ENCODE assay signal across 8 mouse cellular contexts in genomic region chr2:152415287-152415686, GRCm38 (mm10). TPM values are rescaled to one million over a fixed set of nuclear protein-coding genes. Genes with fewer than 3 reads are reported as not detected.
DNase-seq lines count a peak whose midpoint lies in the region; ATAC-seq and TF ChIP-seq lines count a peak whose summit lies in the region.

TSS of gene 6820408C15Rik (plus strand) at chr2:152415587.

- ATAC-seq in liver, embryonic 11.5 days (replicated peaks; ENCODE audit: low FRiP score), result 0 out of 2 replicates have a peak, but pooled peaks have one; percentile 0
- ATAC-seq in megakaryocyte progenitor cell, adult 5-6 weeks (replicated peaks; ENCODE audit: poor library complexity), result no peak

- peak within 1 kb of the TSS; percentile 92 for H3K4me2 ChIP-seq in liver, embryonic 11.5 days

- H3K9me3 ChIP-seq in liver, embryonic 11.5 days (ENCODE audit: control insufficient read depth, low read length), result peaks cover 6% of the 10 kb centered on the region; the same call in 1 of the 2 replicates

- H3K27ac ChIP-seq in heart, adult 2 months, result peak within 1 kb of the TSS; percentile 90
- peak within 1 kb of the TSS; percentile 75 for H3K27ac ChIP-seq in testis, adult 2 months (ENCODE audit: control insufficient read depth, insufficient read depth, low read depth, low read length)
- H3K27ac ChIP-seq in liver, embryonic 11.5 days (ENCODE audit: low read depth, low read length), result peak within 1 kb of the TSS; percentile 96

- 30% methylated on average over 4 of the region's 4 CpGs for WGBS in heart, adult 2 months
- WGBS in liver, embryonic 11.5 days, result 28% methylated on average over 4 of the region's 4 CpGs

- H3K27me3 ChIP-seq in heart, adult 2 months (ENCODE audit: control insufficient read depth, insufficient read depth, low read length), result no peaks in the 10 kb centered on the region
- no peaks in the 10 kb centered on the region for H3K27me3 ChIP-seq in testis, adult 2 months (ENCODE audit: control insufficient read depth, insufficient read depth, low read length)
- H3K27me3 ChIP-seq in liver, embryonic 11.5 days (replicated peaks; ENCODE audit: control insufficient read depth, insufficient read depth, low read length), result no peaks in the 10 kb centered on the region

- no peaks in the 10 kb centered on the region for H3K79me2 ChIP-seq in heart, adult 2 months (replicated peaks; ENCODE audit: control insufficient read depth, insufficient read depth, low read length)

- peak within 1 kb of the TSS; percentile 61 for H3K4me3 ChIP-seq in heart, adult 2 months
- H3K4me3 ChIP-seq in testis, adult 2 months (ENCODE audit: control insufficient read depth, low read depth, low read length), result peak within 1 kb of the TSS; percentile 78
- H3K4me3 ChIP-seq in liver, embryonic 11.5 days (ENCODE audit: low read depth, low read length), result peak within 1 kb of the TSS; percentile 86

- intact Hi-C loops in heart, adult 2 months (cut with DNase I), result loop anchor here (2.0 kb wide), 2 partner anchors 18 to 22 kb away; no protein-coding TSS in a partner anchor

- TF ChIP-seq POLR2A in heart, adult 2 months (IDR thresholded peaks at IDR 0.05; ENCODE audit: insufficient read depth, low read depth, low read length), result no peak
- TF ChIP-seq POLR2A in testis, adult 2 months (IDR thresholded peaks at IDR 0.05; ENCODE audit: control insufficient read depth, low read depth, low read length), result no peak

- DNase-seq in heart, adult 2 months, result no peak
- no peak for DNase-seq in heart, adult 9 months (ENCODE audit: low spot score in 2 of 2)
- DNase-seq in testis, postnatal 10 days (ENCODE audit: low spot score), result no peak
- no peak for DNase-seq in liver, embryonic 11.5 days (ENCODE audit: low spot score)
- DNase-seq in MN1 (ENCODE audit: low spot score), result no peak
- DNase-seq in gastrocnemius, postnatal 4 days (ENCODE audit: low spot score in 2 of 2), result no peak

- peaks cover 8% of the 10 kb centered on the region for H3K4me1 ChIP-seq in heart, adult 2 months (ENCODE audit: control insufficient read depth, insufficient read depth, low read length)
- H3K4me1 ChIP-seq in testis, adult 2 months (ENCODE audit: control insufficient read depth, insufficient read depth, low read length), result peaks cover 30% of the 10 kb centered on the region
- peaks cover 24% of the 10 kb centered on the region for H3K4me1 ChIP-seq in liver, embryonic 11.5 days (replicated peaks; ENCODE audit: control insufficient read depth, insufficient read depth, low read length)

- no peak for TF ChIP-seq EP300 in heart, adult 2 months (IDR thresholded peaks at IDR 0.05; ENCODE audit: insufficient read depth, low read depth, low read length)

- TF ChIP-seq CTCF in heart, adult 2 months (IDR thresholded peaks at IDR 0.05), result no peak
- no peak for TF ChIP-seq CTCF in testis, adult 2 months (IDR thresholded peaks at IDR 0.05; ENCODE audit: control insufficient read depth, insufficient read depth, insufficient replicate concordance, low read depth, low read length)

- H3K9ac ChIP-seq in heart, adult 2 months (ENCODE audit: low read depth, low read length), result peak within 1 kb of the TSS; percentile 93
- peak within 1 kb of the TSS; percentile 99 for H3K9ac ChIP-seq in liver, embryonic 11.5 days (ENCODE audit: low read depth, low read length)

- H3K36me3 ChIP-seq in heart, adult 2 months (ENCODE audit: control insufficient read depth, insufficient read depth, low read length), result no peaks in the 10 kb centered on the region
- no peaks in the 10 kb centered on the region for H3K36me3 ChIP-seq in testis, adult 2 months (ENCODE audit: control insufficient read depth, insufficient read depth, low read length)
- H3K36me3 ChIP-seq in liver, embryonic 11.5 days (ENCODE audit: control insufficient read depth, insufficient read depth, low read length), result peaks cover 4% of the 10 kb centered on the region; the same call in 1 of the 2 replicates

RNA-seq across cellular contexts. Expression of gene 6820408C15Rik, which starts in this region (rescaled TPM):
- total RNA-seq in heart, adult 2 months (2021), result 1 to 10 TPM; 1.5 to 2.4 TPM
- 2.5 and 4.0 TPM in 2 replicates for polyA plus RNA-seq in heart, adult 2 months (2012; rRNA removed)
- 54.7 and 73.0 TPM in 2 replicates for polyA plus RNA-seq in testis, adult 2 months (2012; rRNA removed)
- polyA plus RNA-seq in liver, embryonic 11.5 days (2014; fragmentation: Nextera tagmentation; extraction: Ambion mirVana), result 0.31 and 1.1 TPM in 2 replicates
- total RNA-seq in gastrocnemius, postnatal 4 days (2021), result under 1 TPM; 0.15 to 0.18 TPM
- total RNA-seq in megakaryocyte progenitor cell, adult 5-6 weeks (2015), result not detected in 2 replicates
- 0.29 TPM in 1 of 2 replicates, not detected in the other for total RNA-seq in megakaryocyte progenitor cell, adult 5-6 weeks (2017)

Comparison
In these comparisons a context has a peak if more than half of its experiments do, and no peak if none do; other contexts are left out.
1. RNA of gene 6820408C15Rik (polyA plus RNA-seq): 54.7 to 73.0 TPM in testis, adult 2 months; 2.5 to 4.0 TPM in heart, adult 2 months and 0.31 to 1.1 TPM in liver, embryonic 11.5 days; every median in the first group is over 10 times any median in the second.
2. Peak in every context shown above with its lines, with median percentiles within 50 percentile points of each other: H3K27ac ChIP-seq and H3K4me3 ChIP-seq.